Mouse (Mus musculus): ENCODE measurements at regions not wholly inside any gene's neighbourhood (a gene's known extent, or its start where the extent isn't known, plus 50 kb on each side); places are given as distances from the start of the nearest gene placed in this dataset.

- TF ChIP-seq CTCF (IDR thresholded peaks at IDR 0.05; ENCODE audit: low read depth) (no peak), EP300 (IDR thresholded peaks at IDR 0.05; ENCODE audit: low read depth) (no peak)
Measured at GRCm38 (mm10) chr10:98611707-98612360, 302.4 kb upstream of the Atp2b1 start.

Measured in liver, postnatal 0 days (tissue).